Mouse (Mus musculus): ENCODE measurements around the gene Ercc6l2. TPM values are rescaled to one million over a fixed set of nuclear protein-coding genes. Genes with fewer than 3 reads are reported as not detected.

Ercc6l2 gene
- polyA plus RNA-seq, 1 experiment from 2014 or later = 19.8 TPM

Other genes starting within 250 kb of the Ercc6l2 start
- 33.0 and 33.5 TPM in 2 replicates for gene Ptch1, start 241.6 kb upstream of the Ercc6l2 start, polyA plus RNA-seq (2016; fragmentation: Nextera tagmentation; extraction: Ambion mirVana)